12 mouse cellular contexts compared by ENCODE assay signal in genomic region chr4:82248961-82249360, GRCm38 (mm10).
DNase-seq lines count a peak whose midpoint lies in the region; ATAC-seq and TF ChIP-seq lines count a peak whose summit lies in the region.
"Had no signal": no experiment of that assay in that cellular context is flagged by ENCODE, and none has a peak within 500 bp of the region (broad histone marks: within the 10 kb centered on the region; RNA-seq: fewer than 3 reads in every experiment).

No protein-coding gene starts in this region.

- DNase-seq in lung, embryonic 14.5 days, result no peak
- no peak for DNase-seq in lung, postnatal 4 days
- DNase-seq in thymus, postnatal 14 days, result no peak
- DNase-seq: liver, postnatal 0 days; right cerebral cortex, adult 18-20 months; thymus, postnatal 25 days had no signal

- peak overlapping the region; percentile 36 for H3K27ac ChIP-seq in hindbrain, embryonic 13.5 days
- H3K27ac ChIP-seq in hindbrain, embryonic 16.5 days (ENCODE audit: low read depth, low read length), result no peak overlapping the region
- H3K27ac ChIP-seq in lung, embryonic 14.5 days (ENCODE audit: low read depth), result peak overlapping the region; percentile 95
- H3K27ac ChIP-seq in embryonic facial prominence, embryonic 15.5 days (replicated peaks), result peak overlapping the region; percentile 94
- peak overlapping the region; percentile 96 for H3K27ac ChIP-seq in stomach, embryonic 15.5 days
- H3K27ac ChIP-seq: midbrain, embryonic 12.5 days had no signal

- H3K9ac ChIP-seq in hindbrain, embryonic 13.5 days, result no peak overlapping the region
- H3K9ac ChIP-seq in hindbrain, embryonic 16.5 days (ENCODE audit: low read depth, low read length), result no peak overlapping the region
- H3K9ac ChIP-seq in lung, embryonic 14.5 days, result no peak overlapping the region
- no peak overlapping the region for H3K9ac ChIP-seq in embryonic facial prominence, embryonic 15.5 days
- no peak overlapping the region for H3K9ac ChIP-seq in stomach, embryonic 15.5 days
- H3K9ac ChIP-seq: liver, postnatal 0 days; midbrain, embryonic 12.5 days had no signal

- peaks cover 4% of the 10 kb centered on the region; the same call in 1 of the 2 replicates for H3K9me3 ChIP-seq in hindbrain, embryonic 13.5 days
- no peaks in the 10 kb centered on the region for H3K9me3 ChIP-seq in hindbrain, embryonic 16.5 days (ENCODE audit: control insufficient read depth, low read length)
- H3K9me3 ChIP-seq in lung, embryonic 14.5 days (ENCODE audit: low read depth, low read length), result no peaks in the 10 kb centered on the region
- H3K9me3 ChIP-seq in embryonic facial prominence, embryonic 15.5 days (replicated peaks), result no peaks in the 10 kb centered on the region
- H3K9me3 ChIP-seq in stomach, embryonic 15.5 days, result no peaks in the 10 kb centered on the region

- no peak overlapping the region for H3K4me3 ChIP-seq in hindbrain, embryonic 13.5 days
- no peak overlapping the region for H3K4me3 ChIP-seq in hindbrain, embryonic 16.5 days (ENCODE audit: low read length)
- H3K4me3 ChIP-seq in lung, embryonic 14.5 days (ENCODE audit: low read depth, low read length), result no peak overlapping the region
- no peak overlapping the region for H3K4me3 ChIP-seq in embryonic facial prominence, embryonic 15.5 days (replicated peaks)
- H3K4me3 ChIP-seq in stomach, embryonic 15.5 days (replicated peaks), result no peak overlapping the region
- H3K4me3 ChIP-seq: midbrain, embryonic 12.5 days had no signal

- no peak for ATAC-seq in hindbrain, embryonic 13.5 days (ENCODE audit: low FRiP score)
- ATAC-seq in hindbrain, embryonic 16.5 days, result no peak
- ATAC-seq in lung, embryonic 14.5 days (ENCODE audit: insufficient read depth), result no peak
- ATAC-seq in embryonic facial prominence, embryonic 15.5 days (ENCODE audit: insufficient number of reproducible peaks, low FRiP score, low TSS enrichment, low read depth), result no peak
- ATAC-seq in stomach, embryonic 15.5 days (ENCODE audit: insufficient read depth, low FRiP score, low read depth), result no peak
- ATAC-seq: inflammation-experienced regulatory T-cells, adult 6 months; liver, postnatal 0 days had no signal

- 94% methylated on average over 1 of the region's 1 CpGs for WGBS in hindbrain, embryonic 13.5 days
- 73% methylated on average over 1 of the region's 1 CpGs for WGBS in hindbrain, embryonic 16.5 days
- 59% methylated on average over 1 of the region's 1 CpGs for WGBS in lung, embryonic 14.5 days
- 39% methylated on average over 1 of the region's 1 CpGs for WGBS in embryonic facial prominence, embryonic 15.5 days
- 80% methylated on average over 1 of the region's 1 CpGs for WGBS in stomach, embryonic 15.5 days

- no peaks in the 10 kb centered on the region for H3K36me3 ChIP-seq in hindbrain, embryonic 13.5 days
- H3K36me3 ChIP-seq in hindbrain, embryonic 16.5 days (ENCODE audit: control insufficient read depth, insufficient read depth, low read length), result no peaks in the 10 kb centered on the region
- H3K36me3 ChIP-seq in lung, embryonic 14.5 days (ENCODE audit: insufficient read depth), result no peaks in the 10 kb centered on the region
- H3K36me3 ChIP-seq in embryonic facial prominence, embryonic 15.5 days, result no peaks in the 10 kb centered on the region
- H3K36me3 ChIP-seq in stomach, embryonic 15.5 days, result no peaks in the 10 kb centered on the region
- H3K36me3 ChIP-seq: midbrain, embryonic 12.5 days had no signal

- H3K4me1 ChIP-seq in hindbrain, embryonic 13.5 days (replicated peaks), result peaks cover 6% of the 10 kb centered on the region; the same call in 1 of the 2 replicates
- H3K4me1 ChIP-seq in hindbrain, embryonic 16.5 days (ENCODE audit: control insufficient read depth, insufficient read depth, low read depth, low read length), result no peaks in the 10 kb centered on the region
- peaks cover 22% of the 10 kb centered on the region for H3K4me1 ChIP-seq in lung, embryonic 14.5 days (ENCODE audit: insufficient read depth)
- peaks cover 29% of the 10 kb centered on the region for H3K4me1 ChIP-seq in embryonic facial prominence, embryonic 15.5 days
- H3K4me1 ChIP-seq in stomach, embryonic 15.5 days, result 0 out of 2 replicates have a peak, but pooled peaks cover 4% of the 10 kb centered on the region
- H3K4me1 ChIP-seq: midbrain, embryonic 12.5 days had no signal

- H3K4me2 ChIP-seq in hindbrain, embryonic 13.5 days, result no peak overlapping the region
- H3K4me2 ChIP-seq in hindbrain, embryonic 16.5 days (ENCODE audit: low read length), result no peak overlapping the region
- H3K4me2 ChIP-seq in lung, embryonic 14.5 days, result peak overlapping the region; percentile 15; the same call in 1 of the 2 replicates
- 0 out of 2 replicates have a peak overlapping the region, but pooled peaks have one; percentile 4 for H3K4me2 ChIP-seq in embryonic facial prominence, embryonic 15.5 days (replicated peaks)
- H3K4me2 ChIP-seq in stomach, embryonic 15.5 days, result no peak overlapping the region
- H3K4me2 ChIP-seq: midbrain, embryonic 12.5 days had no signal

- H3K27me3 ChIP-seq in hindbrain, embryonic 13.5 days, result no peaks in the 10 kb centered on the region
- no peaks in the 10 kb centered on the region for H3K27me3 ChIP-seq in hindbrain, embryonic 16.5 days (replicated peaks; ENCODE audit: control insufficient read depth, insufficient read depth, low read length)
- no peaks in the 10 kb centered on the region for H3K27me3 ChIP-seq in lung, embryonic 14.5 days (ENCODE audit: insufficient read depth, low read length)
- H3K27me3 ChIP-seq in embryonic facial prominence, embryonic 15.5 days, result no peaks in the 10 kb centered on the region
- no peaks in the 10 kb centered on the region for H3K27me3 ChIP-seq in stomach, embryonic 15.5 days (replicated peaks)
- H3K27me3 ChIP-seq: midbrain, embryonic 12.5 days had no signal

- TF ChIP-seq CTCF in lung, embryonic 14.5 days (IDR thresholded peaks at IDR 0.05; ENCODE audit: low read depth), result no peak

Comparison
In these comparisons a context has a peak if more than half of its experiments do, and no peak if none do; other contexts are left out.
1. H3K4me2 ChIP-seq: peak in lung, embryonic 14.5 days (single experiment) and embryonic facial prominence, embryonic 15.5 days (single experiment); none in hindbrain, embryonic 13.5 days (single experiment), hindbrain, embryonic 16.5 days (single experiment) and stomach, embryonic 15.5 days (single experiment).